Comparison of ENCODE assay signal across 20 mouse cellular contexts in genomic region chr10:80094085-80094484, GRCm38 (mm10). TPM values are rescaled to one million over a fixed set of nuclear protein-coding genes. Genes with fewer than 3 reads are reported as not detected.
A peak's percentile ranks its signal among the peaks of the same experiment; 100 is the strongest.
DNase-seq lines count a peak whose midpoint lies in the region; ATAC-seq and TF ChIP-seq lines count a peak whose summit lies in the region.
"Had no signal": no experiment of that assay in that cellular context is flagged by ENCODE, and none has a peak within 500 bp of the region (broad histone marks: within the 10 kb centered on the region; RNA-seq: fewer than 3 reads in every experiment).

No protein-coding gene starts in this region.

- TF ChIP-seq POLR2A in heart, adult 2 months (IDR thresholded peaks at IDR 0.05; ENCODE audit: insufficient read depth, low read depth, low read length), result no peak

- H3K9ac ChIP-seq in heart, adult 2 months (ENCODE audit: low read depth, low read length), result no peak overlapping the region
- H3K9ac ChIP-seq in kidney, embryonic 15.5 days, result no peak overlapping the region
- H3K9ac ChIP-seq: forebrain, postnatal 0 days; heart, embryonic 15.5 days; hindbrain, embryonic 13.5 days; liver, embryonic 14.5 days; lung, embryonic 14.5 days had no signal

- H3K4me1 ChIP-seq in heart, adult 2 months (ENCODE audit: control insufficient read depth, insufficient read depth, low read length), result peaks cover 25% of the 10 kb centered on the region
- H3K4me1 ChIP-seq in kidney, embryonic 15.5 days, result peaks cover 64% of the 10 kb centered on the region
- H3K4me1 ChIP-seq in brown adipose tissue, adult 24 weeks (ENCODE audit: control insufficient read depth, insufficient read depth, insufficient read length, low read length), result peaks cover 57% of the 10 kb centered on the region

- no peak for ATAC-seq in kidney, embryonic 15.5 days (replicated peaks; ENCODE audit: low FRiP score)
- ATAC-seq: forebrain, postnatal 0 days had no signal

- TF ChIP-seq EP300 in heart, adult 2 months (IDR thresholded peaks at IDR 0.05; ENCODE audit: insufficient read depth, low read depth, low read length), result no peak

- no peak for DNase-seq in heart, adult 2 months
- no peak for DNase-seq in heart, postnatal 10 days
- peak; percentile 12 for DNase-seq in kidney, postnatal 10 days
- peak; percentile 78 for DNase-seq in adrenal gland, postnatal 14 days
- DNase-seq: B cell, adult 2 months; cerebellum, adult 11-12 months; cerebellum, adult 9-11 months; embryo, embryonic 11 days; forebrain, postnatal 0 days; heart, postnatal 36 days; lung, embryonic 14.5 days; lung, postnatal 14 days; midbrain, embryonic 14.5 days; thymus, postnatal 4 days had no signal

- 84% methylated on average over 6 of the region's 6 CpGs for WGBS in heart, adult 2 months
- 88% methylated on average over 6 of the region's 6 CpGs for WGBS in kidney, embryonic 15.5 days

- H3K4me3 ChIP-seq in heart, adult 2 months, result no peak overlapping the region
- no peak overlapping the region for H3K4me3 ChIP-seq in kidney, embryonic 15.5 days (replicated peaks)
- 0 out of 2 replicates have a peak overlapping the region, but pooled peaks have one; percentile 4 for H3K4me3 ChIP-seq in brown adipose tissue, adult 24 weeks (ENCODE audit: insufficient read depth, low read depth, low read length)
- H3K4me3 ChIP-seq: erythroblast, embryonic 14.5 days; heart, embryonic 15.5 days; hindbrain, embryonic 13.5 days had no signal

- H3K79me2 ChIP-seq in heart, adult 2 months (replicated peaks; ENCODE audit: control insufficient read depth, insufficient read depth, low read length), result peaks cover 13% of the 10 kb centered on the region

- no peak for TF ChIP-seq CTCF in heart, adult 2 months (IDR thresholded peaks at IDR 0.05)

- H3K4me2 ChIP-seq in kidney, embryonic 15.5 days, result no peak overlapping the region
- H3K4me2 ChIP-seq: heart, embryonic 15.5 days; hindbrain, embryonic 13.5 days; lung, embryonic 14.5 days had no signal

- H3K36me3 ChIP-seq in heart, adult 2 months (ENCODE audit: control insufficient read depth, insufficient read depth, low read length), result no peaks in the 10 kb centered on the region
- no peaks in the 10 kb centered on the region for H3K36me3 ChIP-seq in kidney, embryonic 15.5 days
- H3K36me3 ChIP-seq: heart, embryonic 15.5 days; hindbrain, embryonic 13.5 days had no signal

- H3K27me3 ChIP-seq in heart, adult 2 months (ENCODE audit: control insufficient read depth, insufficient read depth, low read length), result no peaks in the 10 kb centered on the region
- H3K27me3 ChIP-seq in kidney, embryonic 15.5 days, result no peaks in the 10 kb centered on the region
- H3K27me3 ChIP-seq: heart, embryonic 15.5 days; hindbrain, embryonic 13.5 days had no signal

- H3K27ac ChIP-seq in heart, adult 2 months, result peak overlapping the region; percentile 23; the same call in 1 of the 2 replicates
- H3K27ac ChIP-seq in kidney, embryonic 15.5 days, result no peak overlapping the region
- H3K27ac ChIP-seq in brown adipose tissue, adult 24 weeks (replicated peaks; ENCODE audit: low read depth, low read length), result peak overlapping the region; percentile 76
- H3K27ac ChIP-seq: heart, embryonic 15.5 days; hindbrain, embryonic 13.5 days; liver, embryonic 14.5 days had no signal

- intact Hi-C loops in heart, adult 2 months (cut with DNase I), result no loop called here
- intact Hi-C loops in heart, postnatal 10 days (cut with DNase I), result no loop called here

- H3K9me3 ChIP-seq in kidney, embryonic 15.5 days (replicated peaks), result no peaks in the 10 kb centered on the region
- H3K9me3 ChIP-seq: heart, embryonic 15.5 days; hindbrain, embryonic 13.5 days had no signal

RNA-seq across cellular contexts. Expression of gene Sbno2, which starts 11.3 kb away (rescaled TPM):
- total RNA-seq in heart, adult 2 months (2021), result 10 to 100 TPM; 10.6 to 11.2 TPM
- 16.9 and 18.0 TPM in 2 replicates for polyA plus RNA-seq in heart, adult 2 months (2012; rRNA removed)
- 10 to 100 TPM; 15.1 to 17.6 TPM for total RNA-seq in heart, postnatal 10 days (2021)
- polyA plus RNA-seq in kidney, embryonic 15.5 days (2015; fragmentation: Nextera tagmentation; extraction: Ambion mirVana), result 14.4 and 16.2 TPM in 2 replicates
- total RNA-seq in adrenal gland, postnatal 14 days (2021), result 52.8 and 52.9 TPM in 2 replicates
- 14.3 and 16.2 TPM in 2 replicates for polyA plus RNA-seq in brown adipose tissue, adult 24 weeks (2012; ENCODE audit: insufficient read depth, insufficient read length, missing spikeins)

RNA-seq across cellular contexts. Expression of gene Stk11, which starts 21.5 kb away (rescaled TPM):
- 100 to 1,000 TPM; 140 to 161 TPM for total RNA-seq in heart, adult 2 months (2021)
- polyA plus RNA-seq in heart, adult 2 months (2012; rRNA removed), result 127 and 144 TPM in 2 replicates
- total RNA-seq in heart, postnatal 10 days (2021), result 100 to 1,000 TPM; 110 to 112 TPM
- polyA plus RNA-seq in kidney, embryonic 15.5 days (2015; fragmentation: Nextera tagmentation; extraction: Ambion mirVana), result 15.0 and 22.4 TPM in 2 replicates
- 138 and 147 TPM in 2 replicates for total RNA-seq in adrenal gland, postnatal 14 days (2021)
- polyA plus RNA-seq in brown adipose tissue, adult 24 weeks (2012; ENCODE audit: insufficient read depth, insufficient read length, missing spikeins), result 113 and 121 TPM in 2 replicates

RNA-seq across cellular contexts. Expression of gene Atp5d, which starts 44.3 kb away (rescaled TPM):
- total RNA-seq in heart, adult 2 months (2021), result 1,000 to 10,000 TPM; 1,015 to 1,150 TPM
- polyA plus RNA-seq in heart, adult 2 months (2012; rRNA removed), result 1,139 and 1,938 TPM in 2 replicates
- total RNA-seq in heart, postnatal 10 days (2021), result 1,000 to 10,000 TPM; 1,058 to 1,125 TPM
- polyA plus RNA-seq in kidney, embryonic 15.5 days (2015; fragmentation: Nextera tagmentation; extraction: Ambion mirVana), result 594 and 612 TPM in 2 replicates
- total RNA-seq in adrenal gland, postnatal 14 days (2021), result 920 and 980 TPM in 2 replicates
- polyA plus RNA-seq in brown adipose tissue, adult 24 weeks (2012; ENCODE audit: insufficient read depth, insufficient read length, missing spikeins), result 1,146 and 1,395 TPM in 2 replicates

RNA-seq across cellular contexts. Expression of gene Cbarp, which starts 46.5 kb away (rescaled TPM):
- total RNA-seq in heart, adult 2 months (2021), result 1 to 10 TPM; 3.9 to 4.9 TPM
- 3.0 and 4.3 TPM in 2 replicates for polyA plus RNA-seq in heart, adult 2 months (2012; rRNA removed)
- total RNA-seq in heart, postnatal 10 days (2021), result 1 to 10 TPM; 3.2 to 4.1 TPM
- 5.7 and 6.1 TPM in 2 replicates for polyA plus RNA-seq in kidney, embryonic 15.5 days (2015; fragmentation: Nextera tagmentation; extraction: Ambion mirVana)
- 69.9 and 137 TPM in 2 replicates for total RNA-seq in adrenal gland, postnatal 14 days (2021)
- polyA plus RNA-seq in brown adipose tissue, adult 24 weeks (2012; ENCODE audit: insufficient read depth, insufficient read length, missing spikeins), result 1.1 and 1.5 TPM in 2 replicates

RNA-seq across cellular contexts. Expression of gene Gpx4, which starts 47.1 kb away (rescaled TPM):
- 1,000 to 10,000 TPM in 1 of 2 experiments, 100 to 1,000 TPM in 1; 832 to 1,055 TPM for total RNA-seq in heart, adult 2 months (2021)
- polyA plus RNA-seq in heart, adult 2 months (2012; rRNA removed), result 860 and 993 TPM in 2 replicates
- 100 to 1,000 TPM; 551 to 562 TPM for total RNA-seq in heart, postnatal 10 days (2021)
- polyA plus RNA-seq in kidney, embryonic 15.5 days (2015; fragmentation: Nextera tagmentation; extraction: Ambion mirVana), result 581 and 603 TPM in 2 replicates
- total RNA-seq in adrenal gland, postnatal 14 days (2021), result 1,329 and 1,354 TPM in 2 replicates
- 2,282 and 3,621 TPM in 2 replicates for polyA plus RNA-seq in brown adipose tissue, adult 24 weeks (2012; ENCODE audit: insufficient read depth, insufficient read length, missing spikeins)

Comparison
In these comparisons a context has a peak if more than half of its experiments do, and no peak if none do; other contexts are left out.
1. DNase-seq: peak in kidney, postnatal 10 days (single experiment) and adrenal gland, postnatal 14 days (single experiment); none in heart, adult 2 months (0 of 2) and heart, postnatal 10 days (0 of 2).